Mouse (Mus musculus) limb, embryonic 13.5 days (tissue): ENCODE data around the gene Msmp. TPM values are rescaled to one million over a fixed set of nuclear protein-coding genes. Genes with fewer than 3 reads are reported as not detected.

Source experiments
- ATAC-seq: fragments of 200-750 bp; cut with Nextera tagmentation; 2 replicates; pipeline ENCODE4 v1.8.0; 2017; ENCODE audit warnings: low read depth, moderate number of reproducible peaks, moderate TSS enrichment; ENCODE audit not compliant: low FRiP score
- H3K27ac ChIP-seq: fragments of 300-500 bp; sonication (generic); 2 replicates; pipeline ENCODE4 v1.5.1; 2015; ENCODE audit warnings: inconsistent platforms, mild to moderate bottlenecking, moderate library complexity
- H3K27me3 ChIP-seq: fragments of 300-500 bp; sonication (generic); 2 replicates; pipeline ENCODE4 v1.6.1; 2015; ENCODE audit warnings: mild to moderate bottlenecking, inconsistent platforms
- H3K36me3 ChIP-seq: fragments of 300-500 bp; sonication (generic); 2 replicates; pipeline ENCODE4 v1.6.1; 2015; ENCODE audit warnings: inconsistent platforms, mild to moderate bottlenecking, moderate library complexity
- H3K4me1 ChIP-seq: fragments of 300-500 bp; sonication (generic); 2 replicates; pipeline ENCODE4 v1.6.1; 2015; ENCODE audit warnings: inconsistent platforms
- H3K4me2 ChIP-seq: fragments of 300-500 bp; sonication (generic); replicated peaks from 2 replicates; pipeline ENCODE4 v1.6.1; 2015; ENCODE audit warnings: inconsistent platforms, mild to moderate bottlenecking, moderate library complexity
- H3K4me3 ChIP-seq: fragments of 300-500 bp; sonication (generic); 2 replicates; pipeline ENCODE4 v1.5.1; 2015; ENCODE audit warnings: moderate library complexity, mild to moderate bottlenecking, inconsistent platforms
- H3K9ac ChIP-seq: fragments of 300-500 bp; sonication (generic); 2 replicates; pipeline ENCODE4 v1.6.1; 2015; ENCODE audit warnings: mild to moderate bottlenecking, inconsistent platforms
- H3K9me3 ChIP-seq: fragments of 300-500 bp; sonication (generic); 2 replicates; pipeline ENCODE4 v1.6.1; 2016; ENCODE audit warnings: inconsistent platforms
- WGBS: fragments of 180-500 bp; shearing (Covaris S2); methylation state at CpG from one replicate; pipeline ENCODE4 v1.1.7; 2015; 5-methylcytosine and 5-hydroxymethylcytosine counted together
- polyA plus RNA-seq: library from polyadenylated mRNA; unstranded; fragments of >200 nt; fragmentation: Nextera tagmentation; extraction: Ambion mirVana; gene quantifications from 2 replicates; pipeline ENCODE4 v1.2.1, GENCODE M21; 2015

Gene Msmp
- polyA plus RNA-seq, 1 experiment from 2014 or later, result 1.4 TPM

DNA sequence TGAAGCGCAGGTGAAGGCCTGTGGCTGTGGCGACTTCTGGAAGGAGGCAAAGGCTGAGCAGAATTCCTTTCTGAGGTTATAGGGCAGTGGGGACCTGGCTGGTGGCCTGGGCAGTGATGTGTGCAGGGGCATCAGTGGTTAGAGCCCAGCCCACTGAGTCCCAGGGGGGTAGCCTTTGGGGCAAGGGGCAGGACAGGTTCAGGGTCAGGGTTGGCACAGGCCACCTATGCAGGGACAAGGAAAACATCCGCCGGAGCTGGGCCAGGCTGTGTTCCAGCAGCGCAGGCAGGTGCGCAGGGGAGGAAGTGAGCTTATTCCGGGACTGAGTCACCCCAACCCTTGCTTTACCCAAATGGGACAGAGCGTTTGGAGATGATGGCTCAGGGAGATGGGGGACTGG is 2.1 kb upstream of the Msmp start:
- no peaks in the 10 kb centered on the region for H3K9me3 ChIP-seq
- H3K9ac ChIP-seq, result peak overlapping the region; percentile 25; the same call in 1 of the 2 replicates
- peaks cover 38% of the 10 kb centered on the region for H3K36me3 ChIP-seq
- peaks cover 5% of the 10 kb centered on the region for H3K4me1 ChIP-seq
- no peak overlapping the region for H3K4me3 ChIP-seq
- H3K4me2 ChIP-seq, result no peak overlapping the region
- H3K27ac ChIP-seq, result no peak overlapping the region
- no peaks in the 10 kb centered on the region for H3K27me3 ChIP-seq
- no peak; the same call in 1 of the 2 replicates for ATAC-seq
- WGBS, result 68% methylated on average over 8 of the region's 8 CpGs

DNA sequence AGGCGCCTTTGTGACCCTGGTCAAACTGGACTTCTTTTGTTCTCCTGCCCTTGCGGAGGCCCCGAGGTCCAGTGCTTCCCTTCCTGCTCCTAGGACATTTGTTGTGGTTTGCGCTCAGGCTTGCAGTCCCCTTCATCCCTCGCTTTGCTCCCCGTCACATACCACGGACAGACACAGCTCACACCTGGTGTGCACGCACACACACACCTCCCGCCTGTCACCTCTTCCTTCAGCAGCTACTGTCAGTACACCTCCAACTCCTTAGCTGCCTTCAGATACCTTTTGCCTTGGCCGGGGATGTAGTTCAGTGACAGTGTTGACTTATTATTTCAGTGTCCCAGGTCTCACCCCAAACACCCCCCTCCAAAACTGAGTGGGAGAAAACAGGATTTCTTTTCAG is 1.4 kb upstream of the Msmp start:
- no peak overlapping the region for H3K9ac ChIP-seq
- H3K9me3 ChIP-seq, result no peaks in the 10 kb centered on the region
- no peak for ATAC-seq
- no peaks in the 10 kb centered on the region for H3K27me3 ChIP-seq
- peaks cover 46% of the 10 kb centered on the region for H3K36me3 ChIP-seq
- no peak overlapping the region for H3K27ac ChIP-seq
- H3K4me2 ChIP-seq, result no peak overlapping the region
- H3K4me3 ChIP-seq, result no peak overlapping the region
- peaks cover 5% of the 10 kb centered on the region for H3K4me1 ChIP-seq
- WGBS, result 66% methylated on average over 9 of the region's 10 CpGs

DNA sequence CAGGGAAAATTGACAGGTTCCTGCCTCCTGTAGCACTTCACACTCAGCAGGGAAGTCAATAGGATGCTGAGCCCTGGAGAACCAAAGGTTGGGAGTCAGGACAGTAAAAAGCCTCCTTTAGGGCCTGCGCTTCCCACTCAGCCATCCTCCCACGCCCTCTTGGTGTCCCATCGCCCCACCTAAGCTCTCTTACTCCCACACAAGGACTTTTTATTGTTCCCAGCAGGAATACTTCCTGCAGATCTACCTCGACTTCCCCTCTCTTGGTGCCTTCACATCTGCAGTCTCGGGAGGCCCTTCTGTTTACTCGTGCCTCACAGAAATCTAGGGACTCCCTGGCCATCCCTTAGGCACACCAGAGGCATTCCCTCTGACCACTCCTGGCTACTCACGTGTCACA is 873 bp downstream of the Msmp start:
- WGBS, result 62% methylated on average over 7 of the region's 7 CpGs
- H3K4me3 ChIP-seq, result no peak overlapping the region
- peaks cover 51% of the 10 kb centered on the region for H3K36me3 ChIP-seq
- ATAC-seq, result no peak
- H3K27me3 ChIP-seq, result no peaks in the 10 kb centered on the region
- H3K27ac ChIP-seq, result no peak overlapping the region
- no peaks in the 10 kb centered on the region for H3K9me3 ChIP-seq
- no peak overlapping the region for H3K4me2 ChIP-seq
- H3K9ac ChIP-seq, result no peak overlapping the region; the same call in 1 of the 2 replicates
- H3K4me1 ChIP-seq, result peaks cover 18% of the 10 kb centered on the region

DNA sequence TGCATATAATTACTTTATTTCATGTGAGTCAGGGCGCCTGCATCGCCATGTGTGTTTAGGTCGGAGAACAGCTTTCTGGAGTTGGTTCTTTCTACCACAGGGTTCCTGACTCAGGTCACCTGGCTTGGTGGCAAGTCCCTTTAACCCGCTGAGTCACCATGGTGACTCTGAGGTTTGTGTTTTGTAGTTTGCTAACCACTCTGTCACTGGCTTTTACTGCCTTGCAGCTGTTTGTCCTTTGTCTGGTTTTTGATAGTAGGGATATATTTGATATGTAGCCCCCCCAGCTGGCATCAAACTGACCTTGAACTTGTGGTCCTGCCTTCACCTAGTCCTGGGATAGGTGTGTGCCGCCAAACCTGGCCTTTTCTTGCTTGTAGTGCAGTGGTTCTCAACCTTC is 2.1 kb downstream of the Msmp start:
- Histone ChIP-seq H3K4me2 (no peak overlapping the region), H3K9ac (no peak overlapping the region), H3K27me3 (no peaks in the 10 kb centered on the region), H3K36me3 (peaks cover 51% of the 10 kb centered on the region), H3K9me3 (no peaks in the 10 kb centered on the region), H3K4me1 (peaks cover 21% of the 10 kb centered on the region), H3K4me3 (no peak overlapping the region), H3K27ac (no peak overlapping the region)
- ATAC-seq, result no peak
- WGBS, result 92% methylated on average over 5 of the region's 5 CpGs

DNA sequence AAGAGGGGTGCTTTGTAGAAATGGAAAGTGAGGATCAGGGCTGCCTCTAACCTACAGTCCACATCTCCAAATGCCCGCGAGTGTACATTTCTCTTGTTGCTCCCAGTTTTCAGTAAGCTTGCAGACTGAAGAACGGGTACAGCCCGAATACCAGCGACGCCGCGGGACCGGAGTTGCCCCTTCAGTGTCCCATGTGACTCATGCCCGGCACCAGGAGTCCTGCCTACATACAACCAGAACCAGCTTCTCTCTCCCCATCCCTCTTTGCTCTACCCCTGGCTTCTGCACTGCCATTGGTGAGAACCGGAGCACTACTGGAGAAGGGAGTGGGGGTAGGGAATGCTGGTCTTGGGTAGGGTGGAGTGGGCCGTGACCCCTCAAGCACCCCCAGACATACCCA is 2.9 kb downstream of the Msmp start:
- H3K4me3 ChIP-seq, result no peak overlapping the region
- H3K36me3 ChIP-seq, result peaks cover 54% of the 10 kb centered on the region
- H3K9ac ChIP-seq, result no peak overlapping the region
- H3K4me1 ChIP-seq, result peaks cover 30% of the 10 kb centered on the region
- no peak for ATAC-seq
- no peaks in the 10 kb centered on the region for H3K9me3 ChIP-seq
- no peaks in the 10 kb centered on the region for H3K27me3 ChIP-seq
- no peak overlapping the region for H3K27ac ChIP-seq
- 92% methylated on average over 12 of the region's 12 CpGs for WGBS
- H3K4me2 ChIP-seq, result no peak overlapping the region

DNA sequence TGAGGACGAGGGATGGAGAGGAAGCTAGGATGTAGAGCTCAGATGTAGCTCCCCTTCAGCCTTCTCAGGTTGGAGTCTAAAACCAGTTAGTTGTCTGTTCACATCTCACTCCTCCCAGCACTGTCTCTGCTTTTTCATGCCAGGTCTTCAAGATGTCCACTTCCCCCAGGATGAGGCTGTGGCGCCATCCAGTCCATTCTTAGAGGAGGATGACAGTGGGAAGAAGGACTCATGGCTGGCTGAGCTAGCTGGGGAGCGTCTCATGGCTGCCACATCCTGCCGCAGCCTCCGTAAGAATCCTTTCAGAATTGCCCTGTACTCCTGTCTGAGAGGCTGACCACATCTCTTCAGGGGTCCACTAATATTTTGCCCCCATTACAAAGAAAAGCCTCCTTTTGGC is 3.6 kb downstream of the Msmp start:
- H3K9ac ChIP-seq, result no peak overlapping the region
- no peak overlapping the region for H3K4me3 ChIP-seq
- no peak for ATAC-seq
- H3K27ac ChIP-seq, result no peak overlapping the region
- WGBS, result 91% methylated on average over 5 of the region's 5 CpGs
- peaks cover 54% of the 10 kb centered on the region for H3K36me3 ChIP-seq
- H3K4me1 ChIP-seq, result peaks cover 36% of the 10 kb centered on the region
- no peaks in the 10 kb centered on the region for H3K9me3 ChIP-seq
- H3K4me2 ChIP-seq, result no peak overlapping the region
- H3K27me3 ChIP-seq, result no peaks in the 10 kb centered on the region

DNA sequence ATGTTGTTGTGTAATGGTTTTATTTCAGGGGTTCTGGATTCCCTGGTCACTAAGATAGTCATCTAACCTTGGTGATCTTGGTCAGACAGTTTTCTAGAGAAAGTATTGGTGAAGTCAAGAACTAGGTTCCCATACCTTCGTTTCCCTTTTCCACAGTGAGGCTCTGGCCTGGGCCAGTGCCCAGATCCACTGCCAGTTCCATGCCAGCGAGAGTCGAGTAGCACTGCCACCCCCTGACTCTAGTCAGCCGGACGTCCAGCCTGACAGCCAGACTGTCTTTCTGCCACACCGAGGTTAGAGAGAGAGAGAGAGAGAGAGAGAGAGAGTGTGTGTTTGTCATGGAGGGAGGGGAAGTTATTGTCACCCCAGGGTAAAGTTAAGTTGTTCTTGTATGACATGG is 4.6 kb downstream of the Msmp start:
- no peaks in the 10 kb centered on the region for H3K27me3 ChIP-seq
- peak overlapping the region; percentile 87 for H3K4me3 ChIP-seq
- H3K36me3 ChIP-seq, result peaks cover 51% of the 10 kb centered on the region
- H3K27ac ChIP-seq, result no peak overlapping the region
- peaks cover 46% of the 10 kb centered on the region for H3K4me1 ChIP-seq
- H3K9ac ChIP-seq, result peak overlapping the region; percentile 90
- WGBS, result 86% methylated on average over 6 of the region's 6 CpGs
- H3K4me2 ChIP-seq, result peak overlapping the region; percentile 96
- ATAC-seq, result no peak
- H3K9me3 ChIP-seq, result no peaks in the 10 kb centered on the region

DNA sequence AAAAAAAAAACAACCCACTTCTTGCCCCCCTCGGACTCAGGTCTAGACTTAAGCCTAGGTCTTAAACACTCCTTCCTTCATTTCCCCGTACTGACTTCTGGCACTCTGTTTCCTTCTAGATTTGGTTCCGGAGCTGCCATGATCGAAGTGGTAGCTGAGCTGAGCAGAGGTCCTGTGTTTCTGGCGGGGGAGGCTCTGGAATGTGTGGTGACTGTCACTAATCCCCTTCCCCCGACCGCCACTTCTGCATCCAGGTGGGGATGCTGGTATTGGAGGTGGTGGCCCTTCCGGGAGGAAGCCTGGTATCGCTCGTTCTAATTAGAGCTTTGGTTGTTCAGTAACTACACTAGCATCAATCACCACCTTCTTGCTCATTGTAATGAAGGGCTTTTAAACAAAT is 5.0 kb downstream of the Msmp start:
- Histone ChIP-seq H3K9me3 (no peaks in the 10 kb centered on the region), H3K4me1 (peaks cover 48% of the 10 kb centered on the region), H3K4me2 (peak overlapping the region; percentile 96), H3K27me3 (no peaks in the 10 kb centered on the region), H3K9ac (peak overlapping the region; percentile 90), H3K27ac (peak overlapping the region; percentile 81), H3K4me3 (peak overlapping the region; percentile 87), H3K36me3 (peaks cover 51% of the 10 kb centered on the region)
- ATAC-seq, result no peak
- 4% methylated on average over 10 of the region's 10 CpGs for WGBS

DNA sequence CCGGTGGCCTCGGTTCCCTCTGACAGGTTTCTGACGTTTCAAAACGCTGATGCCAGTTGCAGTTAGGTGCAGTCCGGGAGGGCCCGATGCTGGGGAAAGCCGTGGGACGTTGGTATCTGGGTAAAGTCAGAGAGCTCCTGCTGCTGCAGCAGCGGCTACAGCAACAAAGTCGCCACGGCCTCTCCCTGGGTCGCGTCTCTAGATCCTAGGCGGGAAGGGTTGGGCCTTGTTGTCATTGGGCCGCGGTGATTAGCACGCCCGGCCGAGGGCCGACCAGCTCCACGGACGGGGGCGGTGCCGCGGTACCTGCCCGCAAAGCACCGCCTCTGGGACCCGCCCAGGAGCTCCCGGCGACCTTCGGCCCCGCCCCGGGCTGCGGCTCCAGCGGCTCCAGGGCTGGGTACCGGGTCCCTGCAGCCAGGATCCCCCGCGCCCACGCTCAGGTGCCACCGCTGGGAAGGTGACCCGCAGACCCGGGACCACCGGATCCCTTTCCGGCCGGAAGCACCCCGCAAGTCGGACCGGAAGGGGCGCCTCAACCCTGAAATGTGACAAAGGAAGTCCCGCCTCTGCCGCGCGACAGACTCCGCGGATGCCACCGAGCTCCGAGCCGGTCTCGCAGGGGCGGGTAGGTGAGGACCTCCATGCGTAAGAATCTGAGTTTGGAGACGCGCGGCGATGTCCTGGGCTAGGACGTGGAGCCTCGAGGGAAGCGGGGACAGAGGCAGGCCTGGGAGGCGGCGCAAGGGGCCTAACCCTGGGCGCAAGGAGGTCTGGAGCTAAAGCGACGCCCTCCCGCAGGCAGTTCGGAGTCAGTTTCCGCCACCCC is 5.7 kb downstream of the Msmp start, which contains the start of the genes Rgp1 and Gba2:
TSS of gene Rgp1 (plus strand) at position 340 of the 829 bp plus-strand sequence.
TSS of gene Gba2 (minus strand) at position 498 of the 829 bp plus-strand sequence.
- WGBS, result under 1% methylated on average over 76 of the region's 76 CpGs
- H3K27me3 ChIP-seq, result no peaks in the 10 kb centered on the region
- H3K4me2 ChIP-seq, result peak within 1 kb of the TSS; percentile 96
- no peaks in the 10 kb centered on the region for H3K9me3 ChIP-seq
- peaks cover 51% of the 10 kb centered on the region for H3K36me3 ChIP-seq
- H3K4me1 ChIP-seq, result peaks cover 48% of the 10 kb centered on the region
- peak within 1 kb of the TSS; percentile 87 for H3K4me3 ChIP-seq
- H3K9ac ChIP-seq, result peak within 1 kb of the TSS; percentile 90
- peak; percentile 89 for ATAC-seq
- H3K27ac ChIP-seq, result peak within 1 kb of the TSS; percentile 81

DNA sequence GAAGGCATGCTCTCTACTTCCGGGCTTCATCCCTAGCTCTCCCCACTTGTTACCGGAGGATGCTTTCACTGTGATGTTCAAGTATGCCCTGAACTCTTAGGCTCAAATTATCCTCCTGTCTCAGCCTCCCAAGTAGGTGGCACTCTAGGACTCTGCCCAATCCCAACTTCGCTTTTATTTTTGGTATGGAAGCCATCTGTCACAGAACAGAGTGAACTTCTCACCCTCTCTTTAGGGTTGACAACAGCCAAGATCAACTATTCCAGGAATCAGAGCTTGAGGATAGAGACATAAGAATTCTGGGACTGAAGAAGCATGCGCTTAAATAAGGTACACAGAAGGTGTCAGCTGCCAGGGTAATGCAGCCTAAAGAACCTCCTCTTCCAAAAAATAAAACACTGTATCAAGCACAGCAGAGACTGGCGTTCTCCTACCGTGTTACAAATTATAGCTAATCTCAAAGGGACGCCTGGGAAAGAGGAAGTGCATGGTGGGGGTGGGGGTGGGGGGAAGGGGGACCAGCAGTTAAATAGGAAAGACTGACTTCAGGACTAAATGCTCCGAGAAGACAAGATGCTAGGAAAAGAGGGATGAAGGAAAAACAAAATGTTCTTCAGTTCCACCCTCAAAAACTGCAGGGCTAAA is 6.9 kb downstream of the Msmp start:
- Histone ChIP-seq H3K4me3 (peak overlapping the region; percentile 87), H3K36me3 (peaks cover 51% of the 10 kb centered on the region), H3K9me3 (no peaks in the 10 kb centered on the region), H3K27ac (no peak overlapping the region), H3K4me2 (peak overlapping the region; percentile 96), H3K9ac (peak overlapping the region; percentile 90), H3K27me3 (no peaks in the 10 kb centered on the region), H3K4me1 (peaks cover 48% of the 10 kb centered on the region)
- ATAC-seq, result no peak
- 41% methylated on average over 8 of the region's 8 CpGs for WGBS

DNA sequence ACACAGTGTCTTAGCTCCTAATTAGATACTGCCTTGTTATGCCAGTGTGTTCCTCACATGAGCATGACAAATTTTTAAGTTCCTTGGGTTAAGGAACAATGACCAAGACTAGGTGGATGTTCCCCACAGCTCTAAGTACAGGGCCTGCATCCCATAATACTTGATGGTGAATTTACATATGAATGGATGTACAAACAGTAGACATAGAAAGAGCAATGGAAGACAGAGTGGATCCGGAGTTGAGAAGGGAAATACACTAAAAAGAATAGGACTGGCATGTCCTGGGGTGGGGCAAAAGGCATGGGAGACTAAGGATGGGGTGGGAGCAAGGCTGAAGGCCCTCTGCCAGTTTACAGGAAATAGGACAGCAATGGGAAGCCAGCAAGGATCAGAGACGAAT is 8.9 kb downstream of the Msmp start:
- Histone ChIP-seq H3K4me3 (no peak overlapping the region), H3K9ac (no peak overlapping the region)

DNA sequence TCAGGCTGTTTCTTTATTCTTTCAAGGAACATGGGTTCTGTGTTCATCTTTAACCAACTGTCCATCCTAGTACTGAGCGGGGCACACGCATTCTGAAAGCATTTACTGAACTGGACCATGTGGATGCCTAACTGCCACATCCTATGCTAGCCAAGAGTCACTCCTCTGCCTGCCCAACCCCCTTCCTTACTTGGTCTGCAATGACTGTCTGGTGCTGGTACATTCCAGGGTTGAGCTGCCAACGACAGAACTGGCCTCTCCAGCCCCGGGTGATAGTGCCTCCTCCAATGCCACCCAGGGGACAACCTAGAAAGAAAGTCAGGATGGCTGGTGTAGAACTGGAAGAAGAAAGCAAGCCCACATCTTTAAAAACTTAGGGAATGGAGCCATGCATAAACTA is 10.7 kb downstream of the Msmp start:
- H3K9me3 ChIP-seq, result no peaks in the 10 kb centered on the region
- H3K36me3 ChIP-seq, result peaks cover 67% of the 10 kb centered on the region
- no peak overlapping the region for H3K9ac ChIP-seq
- H3K27ac ChIP-seq, result no peak overlapping the region
- no peaks in the 10 kb centered on the region for H3K27me3 ChIP-seq
- no peak overlapping the region for H3K4me3 ChIP-seq
- ATAC-seq, result no peak
- H3K4me1 ChIP-seq, result peaks cover 35% of the 10 kb centered on the region
- 88% methylated on average over 4 of the region's 4 CpGs for WGBS
- H3K4me2 ChIP-seq, result no peak overlapping the region

More for the DNA sequence above, 8.9 kb downstream of the Msmp start:
- no peaks in the 10 kb centered on the region for H3K27me3 ChIP-seq
- peaks cover 47% of the 10 kb centered on the region for H3K4me1 ChIP-seq
- WGBS, result 75% methylated on average over 2 of the region's 2 CpGs
- peak overlapping the region; percentile 29 for H3K4me2 ChIP-seq
- H3K9me3 ChIP-seq, result no peaks in the 10 kb centered on the region
- no peak for ATAC-seq
- H3K36me3 ChIP-seq, result peaks cover 51% of the 10 kb centered on the region
- H3K27ac ChIP-seq, result no peak overlapping the region
